Mouse (Mus musculus) embryonic fibroblast, embryonic 13.5 days (primary cell): ENCODE results near the gene Nudt15.

Experiments
- CTCF ChIP-seq: IDR thresholded peaks from 2 replicates; pipeline ENCODE4 v1.5.1; 2011; ENCODE audit warnings: mild to moderate bottlenecking, control low read depth, low read length, moderate library complexity, borderline replicate concordance; ENCODE audit not compliant: insufficient read depth
- POLR2A ChIP-seq: IDR thresholded peaks from 2 replicates; pipeline ENCODE4 v1.6.1; 2011; ENCODE audit warnings: low read depth, mild to moderate bottlenecking, control low read depth, low read length, moderate library complexity

- TF ChIP-seq CTCF (no peak), POLR2A (no peak)
These were observed 28.3 kb upstream of the Nudt15 start for GRCm38 (mm10) chr14:73576336-73576735.
